Mouse (Mus musculus): ENCODE results near the gene Krtcap2. TPM values are rescaled to one million over a fixed set of nuclear protein-coding genes. Genes with fewer than 3 reads are reported as not detected.

Krtcap2 gene
- polyA plus RNA-seq, 1 experiment, result 135 TPM

GRCm38 (mm10) chr3:89281579-89282290 lies 36.0 kb downstream of the Krtcap2 start:
- no peak for TF ChIP-seq GATA1 (IDR thresholded peaks at IDR 0.05; ENCODE audit: low read length)

- TF ChIP-seq GATA1 (IDR thresholded peaks at IDR 0.05; ENCODE audit: low read length), result no peak
These were observed 36.5 kb downstream of the Krtcap2 start for GRCm38 (mm10) chr3:89282291-89282643.

- no peak for TF ChIP-seq GATA1 (IDR thresholded peaks at IDR 0.05; ENCODE audit: low read length)
These were observed 38.5 kb downstream of the Krtcap2 start for GRCm38 (mm10) chr3:89284261-89284660.

GRCm38 (mm10) chr3:89285526-89285925 lies 39.8 kb downstream of the Krtcap2 start:
- TF ChIP-seq GATA1 (IDR thresholded peaks at IDR 0.05; ENCODE audit: low read length), result no peak

- TF ChIP-seq GATA1 (IDR thresholded peaks at IDR 0.05; ENCODE audit: low read length), result no peak
These were observed 41.5 kb downstream of the Krtcap2 start for GRCm38 (mm10) chr3:89287286-89287685.

GRCm38 (mm10) chr3:89288503-89288928 lies 42.8 kb downstream of the Krtcap2 start:
- TF ChIP-seq GATA1 (IDR thresholded peaks at IDR 0.05; ENCODE audit: low read length), result no peak

GRCm38 (mm10) chr3:89291874-89292273 lies 46.1 kb downstream of the Krtcap2 start:
- TF ChIP-seq GATA1 (IDR thresholded peaks at IDR 0.05; ENCODE audit: low read length), result no peak

- TF ChIP-seq GATA1 (IDR thresholded peaks at IDR 0.05; ENCODE audit: low read length), result no peak
These were observed 46.5 kb downstream of the Krtcap2 start for GRCm38 (mm10) chr3:89292303-89292702.

- TF ChIP-seq GATA1 (IDR thresholded peaks at IDR 0.05; ENCODE audit: low read length), result no peak
These were observed 47.6 kb downstream of the Krtcap2 start for GRCm38 (mm10) chr3:89293247-89293918.

GRCm38 (mm10) chr3:89294195-89294594 lies 48.4 kb downstream of the Krtcap2 start:
- no peak for TF ChIP-seq GATA1 (IDR thresholded peaks at IDR 0.05; ENCODE audit: low read length)

- TF ChIP-seq GATA1 (IDR thresholded peaks at IDR 0.05; ENCODE audit: low read length), result no peak
These were observed 50.0 kb downstream of the Krtcap2 start for GRCm38 (mm10) chr3:89295685-89296230.

- no peak for TF ChIP-seq GATA1 (IDR thresholded peaks at IDR 0.05; ENCODE audit: low read length)
These were observed 51.1 kb downstream of the Krtcap2 start for GRCm38 (mm10) chr3:89296761-89297396.

GRCm38 (mm10) chr3:89298908-89299307 lies 53.1 kb downstream of the Krtcap2 start:
- no peak for TF ChIP-seq GATA1 (IDR thresholded peaks at IDR 0.05; ENCODE audit: low read length)

GRCm38 (mm10) chr3:89299499-89299898 lies 53.7 kb downstream of the Krtcap2 start:
- no peak for TF ChIP-seq GATA1 (IDR thresholded peaks at IDR 0.05; ENCODE audit: low read length)

Other genes with a start within 250 kb of the Krtcap2 start
- gene Rusc1, start 152.7 kb upstream of the Krtcap2 start, polyA plus RNA-seq (2012), result 14.2 and 15.4 TPM in 2 replicates
- gene Gm43738, start 144.9 kb upstream of the Krtcap2 start, polyA plus RNA-seq (2012), result 1.4 and 7.9 TPM in 2 replicates
- gene Fdps, start 144.0 kb upstream of the Krtcap2 start, polyA plus RNA-seq (2012), result 18.1 and 44.7 TPM in 2 replicates
- 145 and 174 TPM in 2 replicates for gene Pklr, start 109.8 kb upstream of the Krtcap2 start, polyA plus RNA-seq (2012)
- gene Hcn3, start 85.8 kb upstream of the Krtcap2 start, polyA plus RNA-seq (2012), result 0.91 and 1.2 TPM in 2 replicates
- 62.2 and 65.3 TPM in 2 replicates for gene Clk2, start 81.2 kb upstream of the Krtcap2 start, polyA plus RNA-seq (2012)
- 190 and 239 TPM in 2 replicates for gene Scamp3, start 68.5 kb upstream of the Krtcap2 start, polyA plus RNA-seq (2012)
- gene Fam189b, start 62.8 kb upstream of the Krtcap2 start, polyA plus RNA-seq (2012), result 7.3 and 13.1 TPM in 2 replicates
- 2.0 and 2.9 TPM in 2 replicates for gene Gba, start 43.0 kb upstream of the Krtcap2 start, polyA plus RNA-seq (2012)
- gene Thbs3, start 30.8 kb upstream of the Krtcap2 start, polyA plus RNA-seq (2012), result 0.19 and 0.37 TPM in 2 replicates
- gene Mtx1, start 18.9 kb upstream of the Krtcap2 start, polyA plus RNA-seq (2012), result 392 and 458 TPM in 2 replicates
- 0.18 TPM in 1 of 2 replicates, not detected in the other for gene Muc1, start 16.9 kb upstream of the Krtcap2 start, polyA plus RNA-seq (2012)
- 2.4 and 2.8 TPM in 2 replicates for gene Trim46, start 343 bp downstream of the Krtcap2 start, polyA plus RNA-seq (2012)
- 119 and 146 TPM in 2 replicates for gene Dpm3, start 13.4 kb downstream of the Krtcap2 start, polyA plus RNA-seq (2012)
- gene Slc50a1, start 24.6 kb downstream of the Krtcap2 start, polyA plus RNA-seq (2012), result not detected in 2 replicates
- gene Efna1, start 35.2 kb downstream of the Krtcap2 start, polyA plus RNA-seq (2012), result not detected in 2 replicates
- not detected in 2 replicates for gene Efna3, start 77.0 kb downstream of the Krtcap2 start, polyA plus RNA-seq (2012)
- gene Efna4, start 92.1 kb downstream of the Krtcap2 start, polyA plus RNA-seq (2012), result 0.04 and 0.09 TPM in 2 replicates
- not detected in 2 replicates for gene Adam15, start 104.0 kb downstream of the Krtcap2 start, polyA plus RNA-seq (2012)
- gene Dcst2, start 116.0 kb downstream of the Krtcap2 start, polyA plus RNA-seq (2012), result not detected in 2 replicates
- not detected in 2 replicates for gene Dcst1, start 119.3 kb downstream of the Krtcap2 start, polyA plus RNA-seq (2012)
- 39.1 and 39.3 TPM in 2 replicates for gene Zbtb7b, start 148.8 kb downstream of the Krtcap2 start, polyA plus RNA-seq (2012)
- 0.08 TPM in 1 of 2 replicates, not detected in the other for gene Lenep, start 156.8 kb downstream of the Krtcap2 start, polyA plus RNA-seq (2012)
- gene Flad1, start 165.9 kb downstream of the Krtcap2 start, polyA plus RNA-seq (2012), result 12.0 and 24.0 TPM in 2 replicates
- gene Cks1b, start 172.4 kb downstream of the Krtcap2 start, polyA plus RNA-seq (2012), result 84.3 and 87.0 TPM in 2 replicates
- 138 and 171 TPM in 2 replicates for gene Shc1, start 172.5 kb downstream of the Krtcap2 start, polyA plus RNA-seq (2012)
- 160 and 240 TPM in 2 replicates for gene Pygo2, start 184.2 kb downstream of the Krtcap2 start, polyA plus RNA-seq (2012)
- gene Pbxip1, start 190.7 kb downstream of the Krtcap2 start, polyA plus RNA-seq (2012), result 7.6 and 7.7 TPM in 2 replicates
- 11.6 and 29.9 TPM in 2 replicates for gene Pmvk, start 208.6 kb downstream of the Krtcap2 start, polyA plus RNA-seq (2012)